Mouse (Mus musculus): Measurements from ENCODE around the gene Pcdh19. TPM values are rescaled to one million over a fixed set of nuclear protein-coding genes. Genes with fewer than 3 reads are reported as not detected.

The Pcdh19 gene
- polyA plus RNA-seq, 1 experiment from 2014 or later, result 0.28 TPM

- Histone ChIP-seq H3K9me3 (ENCODE audit: low read length) (no peaks in the 10 kb centered on the region), H3K4me1 (ENCODE audit: insufficient read depth) (no peaks in the 10 kb centered on the region), H3K27me3 (ENCODE audit: insufficient read depth, low read length) (no peaks in the 10 kb centered on the region), H3K9ac (replicated peaks) (no peak overlapping the region), H3K36me3 (replicated peaks; ENCODE audit: insufficient read depth, low read length) (no peaks in the 10 kb centered on the region), H3K27ac (ENCODE audit: low read depth) (no peak overlapping the region), H3K4me2 (ENCODE audit: low read depth, low read length) (no peak overlapping the region), H3K4me3 (ENCODE audit: low read depth, low read length) (no peak overlapping the region)
- WGBS (ENCODE audit: insufficient replicate concordance), result 70% methylated on average over 2 of the region's 2 CpGs
- no peak for TF ChIP-seq CTCF (IDR thresholded peaks at IDR 0.05; ENCODE audit: low read depth)
- no peak for TF ChIP-seq EP300 (IDR thresholded peaks at IDR 0.05; ENCODE audit: low read depth)
- ATAC-seq (no peak), DNase-seq (no peak)
Observed at GRCm38 (mm10) chrX:133602068-133602467, 86.7 kb downstream of the Pcdh19 start.

- Histone ChIP-seq H3K36me3 (replicated peaks; ENCODE audit: insufficient read depth, low read length) (no peaks in the 10 kb centered on the region), H3K27me3 (ENCODE audit: insufficient read depth, low read length) (no peaks in the 10 kb centered on the region), H3K27ac (ENCODE audit: low read depth) (no peak overlapping the region), H3K9me3 (ENCODE audit: low read length) (no peaks in the 10 kb centered on the region), H3K4me2 (ENCODE audit: low read depth, low read length) (no peak overlapping the region), H3K9ac (replicated peaks) (no peak overlapping the region), H3K4me3 (ENCODE audit: low read depth, low read length) (no peak overlapping the region), H3K4me1 (ENCODE audit: insufficient read depth) (no peaks in the 10 kb centered on the region)
- TF ChIP-seq CTCF (IDR thresholded peaks at IDR 0.05; ENCODE audit: low read depth), result no peak
- TF ChIP-seq EP300 (IDR thresholded peaks at IDR 0.05; ENCODE audit: low read depth), result no peak
- ATAC-seq (no peak), DNase-seq (no peak)
- 42% methylated on average over 1 of the region's 1 CpGs for WGBS (ENCODE audit: insufficient replicate concordance)
Observed at GRCm38 (mm10) chrX:133601658-133602057, 87.1 kb downstream of the Pcdh19 start.

DNA sequence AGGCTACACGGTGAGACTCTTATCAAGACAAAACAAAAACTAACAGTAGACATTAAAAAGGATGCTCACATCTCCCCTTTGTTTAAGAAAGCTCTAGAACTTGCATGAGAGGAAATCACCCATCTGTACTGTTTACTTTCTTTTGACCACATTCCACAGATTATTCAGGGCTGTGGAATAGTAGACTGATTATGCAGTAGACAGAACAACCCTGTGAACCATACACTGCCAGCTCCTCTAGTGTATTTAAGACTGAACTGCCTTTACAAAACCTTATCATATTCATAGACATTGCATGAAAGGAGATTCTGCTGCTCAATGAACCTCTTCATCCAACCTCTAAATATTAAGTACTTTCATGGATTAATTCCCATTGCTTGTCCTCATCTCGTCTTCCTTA is 87.6 kb downstream of the Pcdh19 start:
- H3K27ac ChIP-seq (ENCODE audit: low read depth), result no peak overlapping the region
- H3K36me3 ChIP-seq (replicated peaks; ENCODE audit: insufficient read depth, low read length), result no peaks in the 10 kb centered on the region
- ATAC-seq (no peak), DNase-seq (no peak)
- H3K9me3 ChIP-seq (ENCODE audit: low read length), result no peaks in the 10 kb centered on the region
- no peak overlapping the region for H3K4me3 ChIP-seq (ENCODE audit: low read depth, low read length)
- H3K4me1 ChIP-seq (ENCODE audit: insufficient read depth), result no peaks in the 10 kb centered on the region
- WGBS (ENCODE audit: insufficient replicate concordance), result 57% methylated on average over 2 of the region's 2 CpGs
- no peak overlapping the region for H3K9ac ChIP-seq (replicated peaks)
- TF ChIP-seq CTCF (IDR thresholded peaks at IDR 0.05; ENCODE audit: low read depth) (no peak), EP300 (IDR thresholded peaks at IDR 0.05; ENCODE audit: low read depth) (no peak)
- H3K4me2 ChIP-seq (ENCODE audit: low read depth, low read length), result no peak overlapping the region
- H3K27me3 ChIP-seq (ENCODE audit: insufficient read depth, low read length), result no peaks in the 10 kb centered on the region

DNA sequence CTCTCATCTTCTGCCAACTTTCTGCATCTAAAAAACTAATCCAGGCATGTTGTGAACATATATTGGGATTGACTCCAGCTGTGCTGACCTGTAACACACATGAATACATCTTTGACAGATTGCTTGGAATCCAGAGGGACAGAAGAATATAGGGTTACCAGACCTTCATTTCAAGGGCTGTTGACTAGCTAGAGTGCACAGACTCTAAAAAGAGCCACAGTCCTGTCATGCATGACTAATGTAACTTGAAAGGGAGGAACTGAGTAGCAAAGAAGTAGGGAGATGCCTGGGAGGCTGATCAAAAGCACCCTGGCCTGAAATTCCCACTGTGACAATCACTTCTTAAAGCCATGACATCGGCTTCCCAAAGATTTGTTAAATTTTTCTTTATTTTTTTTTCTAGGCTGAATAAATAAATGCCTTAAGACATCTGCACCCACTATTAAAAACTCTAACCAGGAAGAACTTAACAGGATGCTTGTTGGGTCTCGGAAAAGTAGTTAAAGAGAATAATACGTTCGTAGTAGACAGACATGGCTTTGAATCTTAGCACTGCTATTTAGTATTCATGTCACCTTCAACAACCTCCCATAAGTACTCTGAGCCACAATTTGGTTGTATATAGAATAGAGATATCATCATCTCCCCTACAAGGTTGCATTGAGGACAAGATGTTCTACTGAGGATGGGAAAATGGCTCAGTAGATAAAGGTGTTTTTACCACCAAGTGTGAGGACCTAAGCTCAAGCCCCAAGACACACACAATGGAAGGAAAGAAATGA is 113.0 kb downstream of the Pcdh19 start:
- Histone ChIP-seq H3K4me3 (ENCODE audit: low read depth, low read length) (no peak overlapping the region), H3K27me3 (ENCODE audit: insufficient read depth, low read length) (no peaks in the 10 kb centered on the region), H3K4me1 (ENCODE audit: insufficient read depth) (no peaks in the 10 kb centered on the region), H3K4me2 (ENCODE audit: low read depth, low read length) (no peak overlapping the region), H3K9me3 (ENCODE audit: low read length) (no peaks in the 10 kb centered on the region), H3K36me3 (replicated peaks; ENCODE audit: insufficient read depth, low read length) (no peaks in the 10 kb centered on the region), H3K9ac (replicated peaks) (no peak overlapping the region), H3K27ac (ENCODE audit: low read depth) (no peak overlapping the region)
- DNase-seq, result no peak
- TF ChIP-seq CTCF (IDR thresholded peaks at IDR 0.05; ENCODE audit: low read depth) (no peak), EP300 (IDR thresholded peaks at IDR 0.05; ENCODE audit: low read depth) (no peak)
- WGBS (ENCODE audit: insufficient replicate concordance), result 76% methylated on average over 4 of the region's 4 CpGs
- ATAC-seq, result no peak

GRCm38 (mm10) chrX:133565355-133565754 is 123.4 kb downstream of the Pcdh19 start:
- no peaks in the 10 kb centered on the region for H3K9me3 ChIP-seq (ENCODE audit: low read length)
- WGBS (ENCODE audit: insufficient replicate concordance), result 66% methylated on average over 2 of the region's 2 CpGs
- DNase-seq (no peak), ATAC-seq (no peak)
- no peak overlapping the region for H3K4me2 ChIP-seq (ENCODE audit: low read depth, low read length)
- TF ChIP-seq EP300 (IDR thresholded peaks at IDR 0.05; ENCODE audit: low read depth), result no peak
- no peak for TF ChIP-seq CTCF (IDR thresholded peaks at IDR 0.05; ENCODE audit: low read depth)
- no peaks in the 10 kb centered on the region for H3K36me3 ChIP-seq (replicated peaks; ENCODE audit: insufficient read depth, low read length)
- no peaks in the 10 kb centered on the region for H3K4me1 ChIP-seq (ENCODE audit: insufficient read depth)
- H3K27ac ChIP-seq (ENCODE audit: low read depth), result no peak overlapping the region
- H3K9ac ChIP-seq (replicated peaks), result no peak overlapping the region
- H3K4me3 ChIP-seq (ENCODE audit: low read depth, low read length), result no peak overlapping the region
- no peaks in the 10 kb centered on the region for H3K27me3 ChIP-seq (ENCODE audit: insufficient read depth, low read length)

Other genes with a start within 250 kb of the Pcdh19 start
- 0.08 TPM in 1 of 2 replicates, not detected in the other for gene Tnmd, start 162.0 kb upstream of the Pcdh19 start, polyA plus RNA-seq (2015; fragmentation: Nextera tagmentation; extraction: Ambion mirVana)
- gene Tspan6, start 209.4 kb upstream of the Pcdh19 start, polyA plus RNA-seq (2015; fragmentation: Nextera tagmentation; extraction: Ambion mirVana), result 6.3 and 6.7 TPM in 2 replicates
- 0.83 and 0.86 TPM in 2 replicates for gene Srpx2, start 219.4 kb upstream of the Pcdh19 start, polyA plus RNA-seq (2015; fragmentation: Nextera tagmentation; extraction: Ambion mirVana)

All from liver, postnatal 0 days (tissue).